Mouse (Mus musculus) mesoderm, embryonic 11.5 days (tissue): ENCODE measurements around the gene Trappc3.
"Not testable (repeated sequence)": the region's sequence is repeated elsewhere in the genome, so short reads cannot be mapped to it uniquely, and the experiment has no call there.

Experiments used
- DNase-seq: peaks from one replicate; pipeline ENCODE4 v3.0.0-alpha.2; 2012; ENCODE audit warnings: low read depth, low spot score

Gene Trappc3

GRCm38 (mm10) chr4:126262119-126262807, at the start of gene Trappc3:
Gene Trappc3 (plus strand): TSS chr4:126262325.
- DNase-seq = peak; percentile 99

- DNase-seq = no peak
These were observed 44.4 kb upstream of the Trappc3 start for GRCm38 (mm10) chr4:126217771-126218170.

GRCm38 (mm10) chr4:126219540-126219939, 42.6 kb upstream of the Trappc3 start:
- not testable (repeated sequence) for DNase-seq

GRCm38 (mm10) chr4:126220045-126220444, 42.1 kb upstream of the Trappc3 start:
- no peak for DNase-seq

- no peak for DNase-seq
These were observed 39.5 kb upstream of the Trappc3 start for GRCm38 (mm10) chr4:126222631-126223030.

GRCm38 (mm10) chr4:126226640-126227039, 35.5 kb upstream of the Trappc3 start:
- DNase-seq = no peak

- DNase-seq = peak; percentile 92
These were observed 34.9 kb upstream of the Trappc3 start for GRCm38 (mm10) chr4:126227077-126227761.

- DNase-seq = no peak
These were observed 34.0 kb upstream of the Trappc3 start for GRCm38 (mm10) chr4:126228144-126228543.

- no peak for DNase-seq
These were observed 32.2 kb upstream of the Trappc3 start for GRCm38 (mm10) chr4:126229900-126230299.

- no peak for DNase-seq
These were observed 28.3 kb upstream of the Trappc3 start for GRCm38 (mm10) chr4:126233676-126234308.

- DNase-seq = no peak
These were observed 27.5 kb upstream of the Trappc3 start for GRCm38 (mm10) chr4:126234496-126235175.

- DNase-seq = no peak
These were observed 26.9 kb upstream of the Trappc3 start for GRCm38 (mm10) chr4:126235191-126235590.

GRCm38 (mm10) chr4:126236467-126237280, 25.5 kb upstream of the Trappc3 start:
- no peak for DNase-seq

GRCm38 (mm10) chr4:126237721-126238242, 24.3 kb upstream of the Trappc3 start:
- DNase-seq = no peak

GRCm38 (mm10) chr4:126239862-126240475, 22.2 kb upstream of the Trappc3 start:
- no peak for DNase-seq

- DNase-seq = no peak
These were observed 20.2 kb upstream of the Trappc3 start for GRCm38 (mm10) chr4:126241956-126242355.

- DNase-seq = no peak
These were observed 19.6 kb upstream of the Trappc3 start for GRCm38 (mm10) chr4:126242510-126242909.

GRCm38 (mm10) chr4:126246202-126246889, 15.8 kb upstream of the Trappc3 start:
- no peak for DNase-seq

GRCm38 (mm10) chr4:126248261-126248868, 13.8 kb upstream of the Trappc3 start:
- DNase-seq = peak; percentile 39
